Mouse (Mus musculus): ENCODE data around the gene Faf1.

Gene Faf1

GRCm38 (mm10) chr4:109782577-109783114 is 106.3 kb downstream of the Faf1 start:
- no peak for ATAC-seq (ENCODE audit: low TSS enrichment)

GRCm38 (mm10) chr4:109789347-109790001 is 113.1 kb downstream of the Faf1 start:
- no peak for ATAC-seq (ENCODE audit: low TSS enrichment)

- no peak for ATAC-seq (ENCODE audit: low TSS enrichment)
Measured at GRCm38 (mm10) chr4:109792331-109792730, 115.9 kb downstream of the Faf1 start.

DNA sequence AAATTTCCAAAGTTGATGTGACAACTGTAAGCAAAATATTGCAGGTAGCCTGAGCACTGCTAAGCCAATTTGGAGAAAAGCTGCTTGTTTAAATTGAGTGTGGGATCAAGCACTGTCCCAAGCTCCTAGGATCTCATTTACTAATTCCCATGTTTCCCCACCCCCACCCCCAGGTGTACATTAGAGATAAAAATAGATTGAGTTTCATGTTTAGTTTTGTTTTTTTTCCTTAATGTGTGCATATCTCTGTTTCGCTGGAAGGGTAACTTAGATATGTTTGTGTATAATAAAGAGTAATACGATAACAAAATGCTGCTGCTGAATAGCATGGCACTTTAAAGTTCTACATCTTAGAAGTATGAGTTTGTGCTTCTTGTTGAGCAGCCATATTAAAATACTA is 116.7 kb downstream of the Faf1 start:
- ATAC-seq (ENCODE audit: low TSS enrichment): no peak

DNA sequence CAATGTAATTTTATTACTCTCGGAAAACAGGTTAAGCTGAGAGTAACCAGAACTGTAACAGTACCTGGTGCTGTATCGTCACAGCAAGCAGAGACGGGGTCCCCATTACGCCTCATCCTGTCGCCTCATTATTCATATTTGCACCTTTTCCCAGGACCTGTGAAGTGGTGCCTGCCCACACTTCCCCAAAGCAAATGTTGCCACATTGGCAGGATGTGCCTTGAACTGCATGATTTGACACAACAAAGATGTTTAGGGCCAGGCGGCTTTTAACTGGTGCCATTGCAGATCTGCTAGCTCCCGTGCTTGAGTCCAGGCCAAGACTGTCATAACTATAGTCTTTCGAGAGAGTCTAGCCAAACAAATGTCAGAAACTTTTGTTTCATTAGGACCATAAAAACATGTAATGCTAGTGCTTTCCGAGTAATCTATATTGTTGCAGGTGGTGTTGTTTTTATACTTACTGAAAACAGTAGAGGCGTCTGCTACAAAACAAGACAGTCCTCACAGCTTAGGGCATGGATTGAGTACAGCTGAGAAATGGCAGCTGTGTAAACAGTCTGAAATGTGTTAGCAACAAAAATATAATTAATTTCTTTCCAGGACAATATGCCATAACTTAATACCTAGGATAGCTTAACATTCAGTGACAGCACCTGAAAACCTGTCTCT is 121.3 kb downstream of the Faf1 start:
- no peak for ATAC-seq (ENCODE audit: low TSS enrichment)

GRCm38 (mm10) chr4:109806408-109806807 is 130.0 kb downstream of the Faf1 start:
- no peak for ATAC-seq (ENCODE audit: low TSS enrichment)

DNA sequence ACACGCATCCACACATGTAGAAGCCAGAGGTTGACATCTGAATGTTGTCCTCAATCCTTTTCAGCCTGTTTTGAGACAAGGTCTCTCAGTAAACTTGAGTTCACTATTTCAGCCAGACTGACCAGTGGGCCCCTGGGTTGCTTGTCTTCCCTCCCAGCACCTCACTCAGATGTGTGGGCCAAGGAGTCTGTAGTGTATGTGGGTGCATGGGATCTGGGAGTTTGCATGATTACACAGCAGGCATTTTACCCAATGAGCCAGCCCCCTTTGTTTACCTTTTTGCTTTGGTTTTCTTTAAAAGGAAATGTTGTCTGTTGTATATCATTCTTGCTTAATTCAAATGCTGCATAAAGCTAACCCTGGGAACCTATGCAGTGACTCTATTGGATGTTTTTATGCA is 138.8 kb downstream of the Faf1 start:
- no peak for ATAC-seq (ENCODE audit: low TSS enrichment)

- peak; percentile 50; the same call in 1 of the 2 replicates for ATAC-seq (ENCODE audit: low TSS enrichment)
Measured at GRCm38 (mm10) chr4:109815592-109815991, 139.2 kb downstream of the Faf1 start.

GRCm38 (mm10) chr4:109819455-109819854 is 143.1 kb downstream of the Faf1 start:
- no peak for ATAC-seq (ENCODE audit: low TSS enrichment)

GRCm38 (mm10) chr4:109829800-109830199 is 153.4 kb downstream of the Faf1 start:
- no peak for ATAC-seq (ENCODE audit: low TSS enrichment)

DNA sequence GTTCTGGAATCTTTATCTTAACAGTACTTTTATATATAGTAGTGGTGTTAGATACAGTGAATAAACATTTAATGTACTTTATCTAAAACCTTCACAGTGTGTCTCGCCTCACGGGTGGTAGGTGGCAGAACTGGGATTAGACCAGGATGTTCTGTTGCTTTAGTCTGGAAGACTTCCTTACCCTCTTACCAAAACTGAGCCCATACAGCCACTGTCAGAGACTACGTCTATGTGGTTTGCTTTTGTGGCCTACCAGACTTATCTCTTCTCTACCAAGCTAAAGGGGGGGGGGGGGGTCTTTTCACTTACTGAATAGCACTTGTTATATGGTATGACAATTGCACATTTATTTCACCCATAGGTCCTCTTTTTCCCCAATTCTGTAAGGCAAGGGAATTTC is 181.5 kb downstream of the Faf1 start:
- no peak for ATAC-seq (ENCODE audit: low TSS enrichment)

DNA sequence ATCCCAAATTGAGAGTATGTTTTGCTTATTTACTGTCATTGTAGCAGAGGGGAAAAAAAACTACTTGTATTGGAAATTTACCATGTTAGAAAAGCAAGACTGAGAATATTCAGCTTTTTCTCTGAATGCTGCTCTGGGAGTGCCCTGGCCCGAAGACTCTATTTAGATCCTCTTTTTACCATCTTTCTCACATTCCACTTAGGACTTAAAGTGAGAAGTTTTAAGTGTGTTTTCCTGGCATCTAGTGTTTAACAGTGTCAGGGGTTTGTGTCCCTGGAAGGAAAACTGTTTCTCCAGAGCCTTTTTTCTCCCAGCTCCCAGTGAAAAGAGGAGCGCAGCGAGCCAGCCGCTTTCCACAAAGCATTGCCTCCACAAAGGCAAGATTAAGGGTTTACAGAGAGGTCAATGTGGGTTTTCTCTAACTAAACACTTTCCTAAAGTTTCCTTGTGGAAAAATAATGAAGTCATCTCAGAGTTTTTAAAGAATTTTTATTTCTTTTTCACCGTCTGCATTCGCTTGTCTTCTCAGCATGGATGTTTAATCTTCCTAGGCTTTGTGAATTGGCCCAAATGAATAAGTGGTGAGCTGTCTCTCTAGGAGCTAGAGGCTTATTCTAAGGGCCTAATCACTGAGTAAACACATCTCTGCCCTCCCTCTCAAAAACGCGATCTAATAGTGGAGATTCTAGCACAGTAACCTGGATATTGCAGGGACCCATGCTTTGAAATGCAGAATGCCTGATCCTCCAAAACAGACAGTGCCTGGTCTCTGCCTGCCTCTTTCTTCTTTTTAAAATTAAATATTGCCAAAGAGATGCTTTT is 182.4 kb downstream of the Faf1 start:
- ATAC-seq (ENCODE audit: low TSS enrichment): no peak

GRCm38 (mm10) chr4:109859401-109859800 is 183.0 kb downstream of the Faf1 start:
- ATAC-seq (ENCODE audit: low TSS enrichment): no peak

DNA sequence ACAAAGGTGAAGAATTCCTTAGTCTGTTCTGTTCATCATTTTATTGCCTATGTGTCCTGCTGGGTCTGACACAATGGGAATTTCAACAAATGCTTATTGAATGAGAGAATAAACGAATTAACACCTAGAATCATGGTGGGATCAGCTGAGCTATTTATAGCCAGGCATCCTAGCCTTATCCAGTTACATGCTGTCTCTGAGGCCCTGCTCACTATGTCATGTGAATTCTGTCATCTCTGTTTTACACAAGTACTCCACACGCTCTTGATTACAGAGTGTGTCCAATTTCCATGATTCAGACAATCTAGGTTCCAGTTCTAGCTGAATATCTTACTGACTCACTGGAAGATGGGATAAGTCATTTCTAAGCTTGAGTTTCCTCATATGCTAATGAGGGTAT is 183.9 kb downstream of the Faf1 start:
- no peak for ATAC-seq (ENCODE audit: low TSS enrichment)

- no peak for ATAC-seq (ENCODE audit: low TSS enrichment)
Measured at GRCm38 (mm10) chr4:109862271-109862670, 185.9 kb downstream of the Faf1 start.

GRCm38 (mm10) chr4:109863021-109863420 is 186.6 kb downstream of the Faf1 start:
- no peak for ATAC-seq (ENCODE audit: low TSS enrichment)

GRCm38 (mm10) chr4:109868897-109869484 is 192.6 kb downstream of the Faf1 start:
- no peak for ATAC-seq (ENCODE audit: low TSS enrichment)

DNA sequence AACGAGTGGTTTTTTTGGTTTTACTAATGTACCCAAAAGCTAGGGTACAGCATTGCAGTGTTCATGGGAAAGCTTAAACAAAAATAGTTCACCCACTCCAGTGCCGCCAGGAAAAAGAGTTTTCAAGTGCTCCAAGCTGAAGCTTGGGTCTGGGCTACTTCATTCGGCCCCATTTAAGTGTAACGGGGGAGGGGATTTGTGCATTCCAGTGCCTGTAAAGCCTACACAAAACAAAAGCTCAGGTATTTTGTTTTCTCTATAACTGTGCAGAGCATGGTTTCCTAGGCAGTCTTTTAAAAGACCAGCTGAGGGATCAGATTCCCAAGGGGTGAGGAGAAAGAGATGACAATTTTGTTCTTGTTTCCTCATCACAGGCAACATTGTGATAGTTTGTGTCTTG is 207.9 kb downstream of the Faf1 start:
- ATAC-seq (ENCODE audit: low TSS enrichment): no peak

DNA sequence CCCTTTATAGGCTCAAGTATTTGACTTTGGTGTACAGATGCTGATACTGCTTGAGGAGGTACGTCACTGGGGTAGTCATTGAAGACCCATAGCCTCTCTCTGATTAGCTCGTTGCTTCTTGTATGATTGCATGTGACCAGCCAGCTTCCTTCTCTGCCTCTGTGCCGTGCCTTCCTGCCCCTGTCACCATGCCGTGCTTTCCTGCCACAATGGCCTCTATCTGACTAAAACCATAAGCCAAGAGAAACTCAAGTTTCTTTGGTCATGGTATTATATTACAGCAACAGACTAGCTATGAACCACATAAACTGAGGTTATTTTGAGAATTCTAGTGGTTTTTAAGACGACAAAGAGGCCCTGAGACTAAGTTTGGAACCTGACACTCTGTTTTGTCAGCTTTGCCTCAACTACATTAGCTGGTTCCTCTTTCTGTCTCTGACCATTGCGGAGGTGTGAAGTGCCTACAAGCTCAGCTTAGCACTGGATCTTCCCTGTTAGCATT is 211.5 kb downstream of the Faf1 start:
- ATAC-seq (ENCODE audit: low TSS enrichment): no peak; the same call in 1 of the 2 replicates

DNA sequence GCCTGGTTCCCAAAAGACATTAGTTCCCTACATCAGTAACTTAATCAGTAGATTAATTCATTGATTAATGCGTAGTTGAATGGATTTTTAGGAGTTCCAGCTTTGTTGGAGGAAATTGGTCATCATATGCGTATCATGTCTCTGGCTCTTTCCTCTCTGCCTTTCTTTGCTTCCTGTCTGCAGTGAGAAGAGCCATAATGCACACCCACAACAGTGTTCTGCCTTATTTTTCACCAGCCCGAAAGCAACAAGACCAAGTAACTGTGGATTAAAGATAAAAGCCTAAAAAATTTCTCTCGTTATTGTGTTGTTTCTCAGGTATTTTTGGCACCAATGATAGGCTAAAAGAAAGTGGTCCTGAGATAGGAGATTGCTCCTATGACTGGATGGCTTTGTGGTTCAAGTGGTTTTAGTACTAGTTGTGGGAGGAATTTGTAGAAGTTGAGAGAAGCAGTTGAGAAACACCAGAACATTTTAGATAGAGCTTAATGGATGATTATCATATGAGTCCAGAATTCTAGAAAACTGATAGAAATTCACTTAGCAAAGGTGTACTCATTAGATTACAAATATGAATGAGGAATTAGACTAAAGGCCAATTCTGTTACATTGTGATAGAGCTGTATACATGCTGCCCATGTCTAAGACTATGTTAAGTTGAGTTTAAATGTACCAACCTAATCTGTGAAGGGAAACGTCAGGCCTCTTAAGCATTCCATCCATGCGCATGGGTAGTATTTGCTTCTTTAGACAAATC is 221.6 kb downstream of the Faf1 start:
- ATAC-seq (ENCODE audit: low TSS enrichment): no peak

DNA sequence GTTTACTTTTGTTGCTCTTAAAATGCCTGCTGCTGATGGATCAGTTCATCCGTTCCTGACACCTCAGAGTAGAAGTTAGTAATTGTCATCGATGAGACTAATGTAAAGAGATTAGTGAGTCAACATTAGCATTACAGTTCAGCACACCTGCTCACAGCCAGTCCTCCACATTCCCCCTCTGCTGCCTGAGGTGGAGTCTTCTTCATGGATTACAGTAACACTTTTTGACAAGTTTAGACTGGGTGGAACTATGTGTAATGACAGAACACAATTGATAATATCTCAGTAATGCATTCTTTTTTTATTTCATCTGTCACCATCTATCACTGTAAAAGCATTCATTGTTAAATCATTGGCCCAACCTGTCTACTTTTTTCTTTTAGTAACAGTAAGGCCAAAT is 224.7 kb downstream of the Faf1 start:
- no peak for ATAC-seq (ENCODE audit: low TSS enrichment)

Measured in frontal cortex, adult (tissue).